In the genomic region with DNA sequence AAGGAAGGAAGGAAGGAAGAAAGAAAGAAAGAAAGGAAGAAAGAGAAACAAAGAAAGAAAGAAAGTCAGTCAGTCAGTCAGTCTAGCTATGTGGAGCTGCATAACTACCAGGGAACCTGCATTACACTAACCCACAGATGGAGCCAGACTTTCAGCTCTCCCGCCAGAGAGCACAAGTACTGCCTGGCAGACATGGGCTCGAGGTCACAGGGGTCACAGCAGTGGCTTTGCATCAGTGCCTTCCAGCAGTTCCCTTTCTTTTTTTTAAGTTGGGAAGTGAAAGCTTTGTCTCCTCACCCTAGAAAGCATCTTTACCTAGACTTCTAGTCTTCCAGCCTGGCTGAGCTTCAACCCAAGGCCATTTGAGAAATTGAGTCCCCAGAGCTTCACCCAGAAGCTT, we compare ENCODE assay signal across 15 mouse cellular contexts. TPM values are rescaled to one million over a fixed set of nuclear protein-coding genes. Genes with fewer than 3 reads are reported as not detected.
DNase-seq lines count a peak whose midpoint lies in the region; ATAC-seq and TF ChIP-seq lines count a peak whose summit lies in the region.
"Had no signal": no experiment of that assay in that cellular context is flagged by ENCODE, and none has a peak within 500 bp of the region (broad histone marks: within the 10 kb centered on the region; RNA-seq: fewer than 3 reads in every experiment).

No protein-coding gene starts in this region.

- H3K27ac ChIP-seq in left cerebral cortex, adult 2 months = peak overlapping the region; percentile 40; the same call in 1 of the 2 replicates
- H3K27ac ChIP-seq in embryonic facial prominence, embryonic 10.5 days (replicated peaks) = peak overlapping the region; percentile 55; the same call in 1 of the 2 replicates
- H3K27ac ChIP-seq: embryonic facial prominence, embryonic 12.5 days; lung, embryonic 15.5 days; neural tube, embryonic 12.5 days had no signal

- no peaks in the 10 kb centered on the region; the same call in 1 of the 2 replicates for H3K9me3 ChIP-seq in embryonic facial prominence, embryonic 10.5 days
- H3K9me3 ChIP-seq: embryonic facial prominence, embryonic 12.5 days; lung, embryonic 15.5 days; neural tube, embryonic 12.5 days had no signal

- peaks cover 25% of the 10 kb centered on the region for H3K4me1 ChIP-seq in embryonic facial prominence, embryonic 10.5 days
- H3K4me1 ChIP-seq: lung, embryonic 15.5 days had no signal

- TF ChIP-seq CTCF in left cerebral cortex, adult 2 months (IDR thresholded peaks at IDR 0.05) = no peak

- intact Hi-C loops in left cerebral cortex, adult 2 months (cut with DNase I) = loop anchor here (5.0 to 10.0 kb wide), 2 partner anchors 47 to 199 kb away; a partner anchor contains a TSS
- intact Hi-C loops in left cerebral cortex, postnatal 14 days (cut with DNase I) = no loop called here

- H3K27me3 ChIP-seq in embryonic facial prominence, embryonic 10.5 days (replicated peaks; ENCODE audit: low read depth, poor library complexity, severe bottlenecking) = no peaks in the 10 kb centered on the region
- H3K27me3 ChIP-seq: embryonic facial prominence, embryonic 12.5 days; lung, embryonic 15.5 days; neural tube, embryonic 12.5 days had no signal

- DNase-seq in adrenal gland, postnatal 14 days = peak; percentile 37
- DNase-seq in adrenal gland, postnatal 10 days = no peak
- no peak for DNase-seq in left cerebral cortex, adult 2 months (ENCODE audit: extremely low spot score in 1 of 2, low spot score in 2 of 2)
- DNase-seq in left cerebral cortex, postnatal 14 days (ENCODE audit: low spot score in 2 of 2) = no peak
- DNase-seq in embryonic facial prominence, embryonic 10.5 days (ENCODE audit: low spot score) = no peak
- DNase-seq in kidney, postnatal 25 days = peak; percentile 73 to 85
- no peak for DNase-seq in layer of hippocampus, adult 8-10 months (ENCODE audit: low spot score in 2 of 2)
- DNase-seq: cerebellum, adult 9-10 months; left cerebral cortex, postnatal 4 days had no signal

- H3K4me3 ChIP-seq in left cerebral cortex, adult 2 months = no peak overlapping the region
- H3K4me3 ChIP-seq in embryonic facial prominence, embryonic 10.5 days = no peak overlapping the region
- H3K4me3 ChIP-seq: embryonic facial prominence, embryonic 12.5 days; lung, embryonic 15.5 days; neural tube, embryonic 12.5 days had no signal

- WGBS in embryonic facial prominence, embryonic 10.5 days = 20% methylated on average over 2 of the region's 2 CpGs

- no peak for ATAC-seq in megakaryocyte progenitor cell, adult 5-6 weeks (replicated peaks; ENCODE audit: poor library complexity)
- ATAC-seq: forebrain, embryonic 14.5 days; hindbrain, embryonic 16.5 days had no signal

- H3K36me3 ChIP-seq in embryonic facial prominence, embryonic 10.5 days (replicated peaks) = peaks cover 11% of the 10 kb centered on the region

RNA-seq across cellular contexts. Expression of a gene that starts 14.8 kb away (rescaled TPM):
- total RNA-seq in adrenal gland, postnatal 14 days (2021) = 1.2 and 1.5 TPM in 2 replicates
- total RNA-seq in adrenal gland, postnatal 10 days (2021) = 1 to 10 TPM in 1 of 2 experiments, under 1 TPM in 1; 0.78 to 2.7 TPM
- 1 to 10 TPM; 1.7 TPM for total RNA-seq in left cerebral cortex, adult 2 months (2021)
- 1 to 10 TPM; 1.1 to 1.8 TPM for total RNA-seq in left cerebral cortex, postnatal 14 days (2021)
- polyA plus RNA-seq in embryonic facial prominence, embryonic 10.5 days (2016; fragmentation: Nextera tagmentation; extraction: Ambion mirVana) = 7.8 and 12.6 TPM in 2 replicates
- total RNA-seq in layer of hippocampus, adult 8-10 months (2022) = 1 to 10 TPM; 1.6 to 2.4 (median 1.9) TPM
- total RNA-seq in megakaryocyte progenitor cell, adult 5-6 weeks (2015) = 0.37 and 1.1 TPM in 2 replicates
- total RNA-seq in megakaryocyte progenitor cell, adult 5-6 weeks (2017) = 0.12 and 0.54 TPM in 2 replicates

RNA-seq across cellular contexts. Expression of a gene that starts 20.5 kb away (rescaled TPM):
- 72.1 and 88.0 TPM in 2 replicates for total RNA-seq in adrenal gland, postnatal 14 days (2021)
- 10 to 100 TPM; 66.8 to 69.2 TPM for total RNA-seq in adrenal gland, postnatal 10 days (2021)
- total RNA-seq in left cerebral cortex, adult 2 months (2021) = 10 to 100 TPM; 37.8 to 38.1 TPM
- 10 to 100 TPM; 37.6 to 40.3 TPM for total RNA-seq in left cerebral cortex, postnatal 14 days (2021)
- 68.1 and 69.8 TPM in 2 replicates for polyA plus RNA-seq in embryonic facial prominence, embryonic 10.5 days (2016; fragmentation: Nextera tagmentation; extraction: Ambion mirVana)
- 10 to 100 TPM; 37.5 to 42.2 (median 39.1) TPM for total RNA-seq in layer of hippocampus, adult 8-10 months (2022)
- total RNA-seq in megakaryocyte progenitor cell, adult 5-6 weeks (2015) = 34.3 and 39.1 TPM in 2 replicates
- 15.4 and 22.3 TPM in 2 replicates for total RNA-seq in megakaryocyte progenitor cell, adult 5-6 weeks (2017)

RNA-seq across cellular contexts. Expression of a gene that starts 24.1 kb away (rescaled TPM):
- 19.8 and 20.9 TPM in 2 replicates for total RNA-seq in adrenal gland, postnatal 14 days (2021)
- 10 to 100 TPM; 16.9 to 25.6 TPM for total RNA-seq in adrenal gland, postnatal 10 days (2021)
- total RNA-seq in left cerebral cortex, adult 2 months (2021) = 10 to 100 TPM; 46.4 to 47.2 TPM
- 10 to 100 TPM; 53.7 to 57.3 TPM for total RNA-seq in left cerebral cortex, postnatal 14 days (2021)
- polyA plus RNA-seq in embryonic facial prominence, embryonic 10.5 days (2016; fragmentation: Nextera tagmentation; extraction: Ambion mirVana) = 30.9 and 34.0 TPM in 2 replicates
- 10 to 100 TPM; 42.0 to 72.9 (median 46.4) TPM for total RNA-seq in layer of hippocampus, adult 8-10 months (2022)
- total RNA-seq in megakaryocyte progenitor cell, adult 5-6 weeks (2015) = 7.9 and 8.5 TPM in 2 replicates
- total RNA-seq in megakaryocyte progenitor cell, adult 5-6 weeks (2017) = 10.4 and 12.0 TPM in 2 replicates

RNA-seq across cellular contexts. Expression of a gene that starts 26.9 kb away (rescaled TPM):
- 336 and 337 TPM in 2 replicates for total RNA-seq in adrenal gland, postnatal 14 days (2021)
- 100 to 1,000 TPM; 319 to 366 TPM for total RNA-seq in adrenal gland, postnatal 10 days (2021)
- total RNA-seq in left cerebral cortex, adult 2 months (2021) = 10 to 100 TPM; 17.8 to 25.7 TPM
- total RNA-seq in left cerebral cortex, postnatal 14 days (2021) = 10 to 100 TPM; 25.5 to 31.6 TPM
- polyA plus RNA-seq in embryonic facial prominence, embryonic 10.5 days (2016; fragmentation: Nextera tagmentation; extraction: Ambion mirVana) = 17.3 and 20.2 TPM in 2 replicates
- total RNA-seq in layer of hippocampus, adult 8-10 months (2022) = 10 to 100 TPM; 16.9 to 26.9 (median 21.5) TPM
- total RNA-seq in megakaryocyte progenitor cell, adult 5-6 weeks (2015) = 41.0 and 42.2 TPM in 2 replicates
- 8.6 and 19.7 TPM in 2 replicates for total RNA-seq in megakaryocyte progenitor cell, adult 5-6 weeks (2017)

RNA-seq across cellular contexts. Expression of a gene that starts 34.1 kb away (rescaled TPM):
- total RNA-seq in adrenal gland, postnatal 14 days (2021) = 23.1 and 23.2 TPM in 2 replicates
- total RNA-seq in adrenal gland, postnatal 10 days (2021) = 10 to 100 TPM; 17.5 to 24.1 TPM
- 10 to 100 TPM; 34.9 to 36.8 TPM for total RNA-seq in left cerebral cortex, adult 2 months (2021)
- total RNA-seq in left cerebral cortex, postnatal 14 days (2021) = 10 to 100 TPM; 34.2 to 37.9 TPM
- 53.8 and 56.1 TPM in 2 replicates for polyA plus RNA-seq in embryonic facial prominence, embryonic 10.5 days (2016; fragmentation: Nextera tagmentation; extraction: Ambion mirVana)
- total RNA-seq in layer of hippocampus, adult 8-10 months (2022) = 10 to 100 TPM; 19.0 to 28.8 (median 23.6) TPM
- total RNA-seq in megakaryocyte progenitor cell, adult 5-6 weeks (2015) = 29.5 and 37.9 TPM in 2 replicates
- total RNA-seq in megakaryocyte progenitor cell, adult 5-6 weeks (2017) = 17.4 and 17.6 TPM in 2 replicates

Comparison
In these comparisons a context has a peak if more than half of its experiments do, and no peak if none do; other contexts are left out.
1. DNase-seq: peak in adrenal gland, postnatal 14 days (single experiment) and kidney, postnatal 25 days (2 of 2); none in adrenal gland, postnatal 10 days (single experiment), left cerebral cortex, adult 2 months (0 of 2), left cerebral cortex, postnatal 14 days (0 of 2), embryonic facial prominence, embryonic 10.5 days (single experiment) and layer of hippocampus, adult 8-10 months (0 of 2).